Mouse (Mus musculus) T-cell, adult 2 months (primary cell): Measurements from ENCODE around the gene Ldlr.

Source experiments
- DNase-seq: peaks from one replicate; pipeline ENCODE4 v3.0.0; 2022; ENCODE audit warnings: low spot score

Ldlr gene

DNA sequence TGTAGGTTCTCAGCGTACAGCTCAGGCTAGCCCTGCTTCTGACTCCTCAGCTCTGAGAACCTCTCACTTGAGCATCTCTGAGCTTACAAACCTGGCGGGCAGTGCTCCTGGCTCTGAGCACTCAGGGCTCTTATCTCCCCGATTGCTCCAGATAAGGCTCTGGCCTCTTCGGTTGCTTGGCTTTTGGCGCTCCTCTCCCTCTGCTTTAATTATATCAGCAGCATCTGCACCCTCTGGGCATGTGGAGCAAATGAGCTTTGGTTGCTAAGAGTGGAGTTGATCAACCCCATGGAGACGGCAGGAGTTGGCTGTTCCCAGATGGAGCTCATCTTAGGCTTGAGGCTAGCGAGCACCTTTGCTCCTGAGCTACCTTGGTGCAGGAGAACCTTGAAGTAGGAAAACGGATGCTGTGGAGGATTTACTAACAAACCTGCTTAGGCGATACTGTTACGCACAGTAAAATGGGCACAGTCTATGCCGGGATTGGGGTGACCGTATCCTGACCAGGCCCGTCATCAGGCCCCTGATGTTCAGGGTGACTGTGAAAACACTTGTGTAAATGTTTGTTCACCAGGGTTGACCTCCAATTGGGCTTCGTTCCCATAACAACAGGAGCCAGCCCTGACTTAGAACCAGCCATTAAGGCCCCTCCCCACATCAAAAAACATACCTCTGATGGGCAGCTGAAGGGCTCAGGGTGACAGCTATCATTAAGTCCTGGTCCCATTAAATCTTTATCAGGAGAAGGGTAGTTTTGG lies 3.1 kb downstream of the Ldlr start:
- no peak for DNase-seq

- DNase-seq = no peak
Measured at GRCm38 (mm10) chr9:21728261-21728832, 5.1 kb downstream of the Ldlr start.

DNA sequence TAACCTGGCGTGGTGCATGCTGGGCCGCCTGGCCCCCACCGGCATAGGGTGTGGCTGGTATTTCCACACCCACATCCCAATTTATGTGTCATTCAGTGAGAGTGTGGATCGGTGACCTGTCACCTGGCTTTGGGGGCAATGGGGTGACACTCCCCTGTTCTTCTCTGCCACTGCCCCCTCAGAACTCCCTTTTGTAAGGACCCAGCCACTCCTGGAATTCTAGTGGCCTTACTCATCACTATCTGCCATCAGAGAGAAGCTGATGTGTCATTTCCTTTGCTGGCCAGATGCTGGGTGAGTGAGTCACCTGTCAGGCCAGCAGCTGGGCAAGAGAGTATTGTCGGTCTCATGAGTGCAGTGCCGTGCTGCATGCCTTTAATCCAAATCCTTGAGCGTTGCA lies 6.0 kb downstream of the Ldlr start:
- DNase-seq = no peak

DNA sequence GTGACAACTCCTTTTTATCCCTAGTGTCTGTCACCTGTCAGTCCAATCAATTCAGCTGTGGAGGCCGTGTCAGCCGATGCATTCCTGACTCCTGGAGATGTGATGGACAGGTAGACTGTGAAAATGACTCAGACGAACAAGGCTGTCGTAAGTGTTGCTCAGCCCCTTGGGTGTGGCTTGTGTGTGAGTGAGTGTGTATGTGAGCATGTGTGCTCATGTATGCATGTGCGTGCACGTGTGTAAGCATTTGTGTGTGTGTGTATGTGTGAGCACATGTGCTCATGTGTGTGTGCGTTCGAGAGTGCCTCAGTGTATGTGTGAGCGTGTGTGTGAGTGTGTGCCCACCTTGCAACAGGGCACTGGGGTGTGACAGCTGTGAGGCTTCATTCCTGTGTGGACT lies 9.0 kb downstream of the Ldlr start:
- no peak for DNase-seq

- no peak for DNase-seq
Measured at GRCm38 (mm10) chr9:21733446-21733845, 10.2 kb downstream of the Ldlr start.

DNA sequence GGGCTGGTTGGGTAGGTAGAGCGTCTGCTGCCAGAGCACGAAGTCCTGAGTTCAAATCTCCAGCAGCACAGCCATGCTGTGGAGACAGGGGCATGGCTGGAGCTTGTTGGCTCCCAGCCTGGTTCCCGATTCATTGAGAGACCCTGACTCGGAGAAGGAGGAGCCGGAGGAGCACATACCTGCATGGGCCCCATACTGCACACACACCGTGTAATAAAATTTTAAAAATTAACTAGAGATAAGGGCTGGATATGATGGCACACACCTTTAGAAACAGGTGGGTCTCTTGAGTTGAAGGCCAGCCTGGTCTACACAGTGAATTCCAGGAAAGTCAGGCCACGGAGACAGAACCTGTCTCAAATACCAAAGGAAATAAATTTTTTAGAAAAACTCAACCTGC lies 10.7 kb downstream of the Ldlr start:
- DNase-seq = no peak

DNA sequence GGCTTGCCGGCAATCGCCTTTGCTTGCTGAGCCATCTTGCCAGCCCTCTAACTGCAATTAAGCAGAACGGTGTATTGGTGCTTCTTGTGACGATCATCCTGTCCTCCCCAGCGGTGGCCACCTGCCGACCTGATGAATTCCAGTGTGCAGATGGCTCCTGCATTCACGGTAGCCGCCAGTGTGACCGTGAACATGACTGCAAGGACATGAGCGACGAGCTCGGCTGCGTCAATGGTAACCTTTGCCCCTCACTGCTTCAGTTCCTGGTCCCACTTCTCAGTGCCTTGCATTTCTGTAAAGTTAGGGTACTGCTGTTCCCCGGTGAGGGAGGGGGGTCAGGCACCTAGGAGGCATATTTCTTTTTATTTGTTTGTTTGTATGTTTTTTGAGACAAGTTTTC lies 11.8 kb downstream of the Ldlr start:
- no peak for DNase-seq

GRCm38 (mm10) chr9:21736580-21736979 lies 13.3 kb downstream of the Ldlr start:
- DNase-seq = no peak

DNA sequence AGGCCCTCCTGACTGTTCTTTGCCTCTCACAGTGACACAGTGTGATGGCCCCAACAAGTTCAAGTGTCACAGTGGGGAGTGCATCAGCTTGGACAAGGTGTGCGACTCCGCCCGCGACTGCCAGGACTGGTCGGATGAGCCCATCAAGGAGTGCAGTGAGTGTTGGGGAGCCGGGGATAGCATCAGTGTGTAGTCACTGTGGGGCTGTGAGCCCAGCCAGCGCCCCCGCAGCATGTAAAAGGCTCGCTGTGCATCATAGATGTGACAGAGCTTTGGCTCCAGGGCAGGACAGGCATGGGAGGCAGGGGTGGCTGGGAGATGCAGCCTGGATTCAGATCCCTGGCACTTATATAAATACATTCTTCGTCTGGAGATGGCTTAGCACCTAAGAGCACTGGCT lies 13.9 kb downstream of the Ldlr start:
- DNase-seq = no peak

DNA sequence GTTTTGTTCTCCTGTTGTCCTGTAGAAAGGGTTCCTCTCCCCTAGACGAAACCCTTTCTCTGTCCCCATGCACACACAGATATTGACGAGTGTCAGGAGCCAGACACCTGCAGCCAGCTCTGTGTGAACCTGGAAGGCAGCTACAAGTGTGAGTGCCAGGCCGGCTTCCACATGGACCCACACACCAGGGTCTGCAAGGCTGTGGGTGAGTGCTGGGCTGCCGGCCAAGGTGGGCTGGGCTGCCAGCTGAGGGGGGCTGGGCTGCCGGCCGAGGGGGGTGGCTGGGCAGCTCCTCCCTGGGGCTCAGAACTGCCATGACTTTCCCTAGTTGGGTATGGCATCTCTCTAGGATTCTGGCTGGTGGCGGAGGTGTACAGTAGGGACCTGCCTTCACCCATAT lies 15.5 kb downstream of the Ldlr start:
- DNase-seq = no peak

GRCm38 (mm10) chr9:21740427-21740826 lies 17.1 kb downstream of the Ldlr start:
- no peak for DNase-seq

DNA sequence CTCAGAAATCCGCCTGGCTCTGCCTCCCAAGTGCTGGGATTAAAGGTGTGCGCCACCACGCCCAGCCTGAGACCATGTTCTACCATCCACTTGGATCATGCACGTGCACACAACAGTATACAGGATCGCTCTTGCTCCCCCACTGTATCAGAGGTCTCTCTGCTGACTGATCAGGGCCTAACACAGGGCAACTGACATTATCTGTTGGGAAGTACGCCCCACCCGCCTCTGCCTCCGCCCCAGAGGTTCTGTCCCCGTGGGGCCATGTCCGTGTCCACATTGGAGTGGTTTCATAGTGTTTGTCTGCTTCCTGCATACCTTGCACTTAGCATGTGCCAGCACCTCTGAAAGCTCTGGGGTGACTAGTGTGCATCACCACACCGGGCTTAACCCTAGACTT lies 18.2 kb downstream of the Ldlr start:
- no peak for DNase-seq

DNA sequence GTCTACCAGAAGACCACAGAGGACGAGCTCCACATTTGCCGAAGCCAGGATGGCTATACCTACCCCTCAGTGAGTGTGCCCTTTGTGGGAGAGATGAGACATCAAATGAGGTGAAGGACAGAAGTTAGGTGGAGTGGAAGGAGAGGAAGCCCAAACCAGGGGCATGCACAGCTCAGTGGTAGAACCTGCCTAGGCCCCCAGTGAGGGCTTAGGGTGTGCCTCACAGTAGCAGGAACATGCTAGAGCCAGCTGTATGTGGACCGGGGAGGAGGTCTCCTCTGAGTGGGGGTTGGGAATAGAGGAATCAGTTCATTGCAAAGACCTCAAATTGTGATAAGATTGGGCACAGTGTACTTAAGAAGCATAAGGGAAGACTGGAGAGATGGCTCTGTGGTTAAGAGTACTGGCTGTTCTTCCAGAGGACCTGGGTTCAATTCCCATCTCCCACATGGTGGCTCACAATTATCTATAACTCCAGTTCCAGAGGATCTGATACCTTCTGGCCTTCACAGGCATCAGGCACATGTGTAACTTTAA lies 24.0 kb downstream of the Ldlr start:
- DNase-seq = no peak

GRCm38 (mm10) chr9:21748033-21748432 lies 24.8 kb downstream of the Ldlr start:
- DNase-seq = no peak

GRCm38 (mm10) chr9:21748491-21748890 lies 25.2 kb downstream of the Ldlr start:
- DNase-seq = no peak

DNA sequence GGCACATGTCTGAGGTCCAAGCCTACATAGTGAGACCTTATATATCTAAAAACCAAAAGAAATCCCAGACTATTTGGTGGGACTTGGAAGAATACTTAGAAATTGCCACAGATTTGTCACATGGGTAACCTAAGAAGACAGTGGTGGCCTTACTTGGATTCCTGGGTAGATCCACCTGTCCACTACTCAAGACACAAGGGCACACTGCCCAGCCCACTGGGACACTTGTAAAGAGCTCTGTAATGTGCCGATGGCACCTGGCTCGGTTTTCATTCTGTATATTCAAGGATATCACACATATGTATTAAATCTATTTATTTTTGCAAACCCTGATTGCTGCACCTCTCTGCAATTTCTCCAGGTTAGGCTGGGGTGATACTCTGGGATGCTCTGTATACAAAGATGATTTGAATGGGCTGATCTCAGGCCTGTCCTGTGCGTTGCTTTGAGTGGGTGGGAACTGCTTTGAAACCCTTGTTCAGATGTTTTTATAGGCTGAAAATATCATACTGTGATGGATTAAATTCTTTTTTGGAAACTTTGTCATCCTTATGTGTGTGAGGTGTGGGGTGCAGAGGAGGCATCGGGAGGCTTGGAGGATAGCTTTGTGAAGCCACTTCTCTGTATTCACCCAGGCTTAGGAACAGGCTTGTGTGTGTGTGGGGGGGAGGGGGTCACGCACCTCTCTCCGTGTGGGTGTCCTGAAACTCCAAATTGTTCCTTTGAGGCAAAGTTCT lies 26.3 kb downstream of the Ldlr start:
- DNase-seq = no peak

- no peak for DNase-seq
Measured at GRCm38 (mm10) chr9:21750370-21750769, 27.1 kb downstream of the Ldlr start.

- DNase-seq = no peak
Measured at GRCm38 (mm10) chr9:21751347-21751746, 28.1 kb downstream of the Ldlr start.

DNA sequence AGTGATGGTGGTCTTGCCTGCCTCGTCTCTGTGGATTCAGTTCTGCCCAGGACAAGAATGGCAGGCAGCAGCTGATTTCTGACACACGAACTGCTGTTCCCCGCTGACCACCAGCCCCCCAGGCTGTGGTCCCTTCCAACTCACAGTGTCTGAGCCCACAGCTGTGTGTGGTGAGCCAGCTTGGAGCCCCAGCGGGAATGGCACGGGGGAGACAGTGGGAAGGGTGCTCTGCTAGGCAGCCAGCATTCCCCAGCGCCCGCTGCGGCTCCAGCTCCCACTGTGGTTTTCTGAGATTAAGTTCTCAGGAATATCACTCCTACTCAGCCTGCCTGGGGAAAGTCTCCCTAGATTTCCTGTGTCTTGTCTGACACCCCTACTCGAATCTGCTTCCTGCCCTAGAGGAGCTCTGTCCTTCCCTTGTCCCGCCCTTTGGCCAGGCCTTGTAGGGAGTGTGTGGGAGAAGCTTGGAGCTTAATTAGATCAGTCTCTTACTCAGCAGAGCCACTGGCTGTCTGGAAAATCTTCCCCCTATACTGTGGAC lies 29.0 kb downstream of the Ldlr start:
- no peak for DNase-seq

GRCm38 (mm10) chr9:21754003-21754402 lies 30.7 kb downstream of the Ldlr start:
- DNase-seq = no peak

DNA sequence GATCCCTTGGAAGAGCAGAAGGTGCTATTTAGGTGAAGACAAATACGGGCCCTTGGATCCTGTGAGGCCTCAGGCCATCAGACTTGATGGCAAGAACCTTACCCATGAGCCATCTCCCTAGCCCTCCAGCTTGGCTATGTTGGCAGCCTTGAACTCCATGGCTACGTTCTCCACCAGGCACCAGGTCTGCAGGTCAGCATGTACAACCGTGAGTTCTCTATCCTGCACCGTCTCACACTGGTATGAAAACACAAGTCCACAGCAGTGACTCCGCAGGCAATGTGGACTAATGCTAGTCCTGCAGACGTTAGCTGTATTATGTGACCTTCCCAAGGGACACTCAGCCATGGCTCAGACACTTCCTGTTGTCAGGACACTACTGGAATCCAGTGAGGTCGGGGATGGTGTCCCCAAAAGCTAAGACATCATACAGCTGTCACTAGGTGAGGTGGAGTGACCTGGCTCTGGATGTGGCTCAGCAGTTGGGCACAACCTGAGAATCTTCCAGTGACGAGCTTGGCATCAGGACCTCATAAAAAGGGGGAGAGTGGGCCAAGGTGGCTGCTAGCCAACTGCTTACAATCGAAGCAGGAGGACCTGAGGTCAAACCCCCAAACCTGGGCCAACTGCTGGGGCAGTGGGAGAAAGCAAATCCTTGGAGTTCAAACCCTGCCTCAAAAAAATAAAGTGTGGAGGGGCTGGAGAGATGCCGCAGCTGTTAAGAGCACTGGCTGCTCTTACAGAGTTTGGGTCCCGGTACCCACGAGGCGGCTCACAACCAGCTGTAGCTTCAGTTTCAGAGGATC lies 31.4 kb downstream of the Ldlr start:
- DNase-seq = no peak
